Mouse (Mus musculus) liver, embryonic 14.5 days (tissue): Measurements from ENCODE around the gene Zfr2. TPM values are rescaled to one million over a fixed set of nuclear protein-coding genes. Genes with fewer than 3 reads are reported as not detected.

Experiments
- ATAC-seq: fragments of 200-750 bp; cut with Nextera tagmentation; 2 replicates; pipeline ENCODE4 v1.8.0; 2017; ENCODE audit warnings: moderate number of reproducible peaks, mild to moderate bottlenecking, moderate library complexity; ENCODE audit not compliant: insufficient read depth
- DNase-seq, 3 experiments: peaks; one replicate each; pipeline ENCODE4 v3.0.0-alpha.2; 2012 to 2013; ENCODE audit warnings: low read depth in 3 of 3, low spot score in 3 of 3
- H3K27ac ChIP-seq: fragments of 300-500 bp; sonication (generic); 2 replicates; pipeline ENCODE4 v1.5.1; 2014; ENCODE audit warnings: moderate library complexity, mild to moderate bottlenecking, control low read depth, inconsistent platforms
- H3K27me3 ChIP-seq: fragments of 300-500 bp; sonication (generic); 2 replicates; pipeline ENCODE4 v1.6.1; 2014; ENCODE audit warnings: mild to moderate bottlenecking, low read length, moderate library complexity; ENCODE audit not compliant: control insufficient read depth, insufficient read depth
- H3K36me3 ChIP-seq: fragments of 300-500 bp; sonication (generic); replicated peaks from 2 replicates; pipeline ENCODE4 v1.6.1; 2014; ENCODE audit warnings: low read depth; ENCODE audit not compliant: control insufficient read depth, insufficient read depth
- H3K4me1 ChIP-seq, 2 experiments: fragments of 200-500 bp in 1 of 2; fragments of 300-500 bp in 1 of 2; sonication (generic) in 1 of 2; replicated peaks; 2 replicates each; pipeline ENCODE4 v1.6.1; 2012 to 2014; ENCODE audit warnings: antibody characterized with exemption in 1 of 2, inconsistent platforms in 1 of 2, low read length in 1 of 2; ENCODE audit not compliant: control insufficient read depth in 2 of 2, insufficient read depth in 2 of 2
- H3K4me2 ChIP-seq: fragments of 300-500 bp; sonication (generic); 2 replicates; pipeline ENCODE4 v1.6.1; 2014; ENCODE audit warnings: low read depth, mild to moderate bottlenecking, control low read depth, moderate library complexity
- H3K4me3 ChIP-seq, 2 experiments: fragments of 200-500 bp in 1 of 2; fragments of 300-500 bp in 1 of 2; sonication (generic) in 1 of 2; 2 replicates each; pipeline ENCODE4 v1.5.1; 2012 to 2014; ENCODE audit warnings: low read depth in 2 of 2, low read length in 2 of 2, mild to moderate bottlenecking in 2 of 2, control low read depth in 1 of 2, inconsistent platforms in 1 of 2, moderate library complexity in 1 of 2; ENCODE audit not compliant: insufficient read depth in 1 of 2
- H3K9ac ChIP-seq: fragments of 300-500 bp; sonication (generic); replicated peaks from 2 replicates; pipeline ENCODE4 v1.6.1; 2014; ENCODE audit warnings: mild to moderate bottlenecking, control low read depth, moderate library complexity
- H3K9me3 ChIP-seq: fragments of 300-500 bp; sonication (generic); 2 replicates; pipeline ENCODE4 v1.6.1; 2016; ENCODE audit warnings: low read length, mixed read lengths; ENCODE audit not compliant: control insufficient read depth
- CTCF ChIP-seq: IDR thresholded peaks from 2 replicates; pipeline ENCODE4 v1.5.1; 2016; ENCODE audit warnings: antibody characterized with exemption, low read depth, control low read depth
- EP300 ChIP-seq: IDR thresholded peaks from 2 replicates; pipeline ENCODE4 v1.6.1; 2016; ENCODE audit warnings: antibody characterized with exemption, low read depth
- WGBS: fragments of 180-500 bp; shearing (Covaris S2); extraction: QIAGEN DNeasy Blood & Tissue Kit; methylation state at CpG from one replicate; pipeline ENCODE4 v1.1.7; 2014; ENCODE audit not compliant: insufficient replicate concordance; 5-methylcytosine and 5-hydroxymethylcytosine counted together
- polyA plus RNA-seq, 2 experiments: library from polyadenylated mRNA; depleted of rRNA in 1 of 2; stranded (reverse) in 1 of 2; unstranded in 1 of 2; fragments of >200 nt; fragmentation: Nextera tagmentation in 1 of 2; extraction: Ambion mirVana in 1 of 2; gene quantifications; 2 replicates each; pipeline versions ENCODE4 v1.2.1 to v1.2.3; 2012 to 2014

Gene Zfr2
- polyA plus RNA-seq, 2 experiments, result 0.38 to 0.46 TPM

- H3K36me3 ChIP-seq, result peaks cover 4% of the 10 kb centered on the region; the same call in 1 of the 2 replicates
- peak within 1 kb of the TSS; percentile 43 for H3K27ac ChIP-seq
- H3K9ac ChIP-seq, result peak within 1 kb of the TSS; percentile 65
- peak within 1 kb of the TSS; percentile 72 for H3K4me2 ChIP-seq
- peak; percentile 14; the same call in 1 of the 2 replicates for TF ChIP-seq CTCF
- TF ChIP-seq EP300, result no peak
- no peaks in the 10 kb centered on the region for H3K9me3 ChIP-seq
- WGBS, result under 1% methylated on average over 48 of the region's 48 CpGs
- H3K27me3 ChIP-seq, result no peaks in the 10 kb centered on the region
- DNase-seq (peak; percentile 89 to 94 (median 91)), ATAC-seq (peak; percentile 97)
- H3K4me1 ChIP-seq, result peaks cover 4 to 11% of the 10 kb centered on the region in 2 experiments
- peak within 1 kb of the TSS; percentile 76 to 80 for H3K4me3 ChIP-seq
These were observed 33.5 kb downstream of the Zfr2 start, which contains the start of the genes Mrpl54 and Apba3 for GRCm38 (mm10) chr10:81266211-81267105. Gene Mrpl54, minus strand, starts transcription at chr10:81266934. Gene Apba3, plus strand, starts transcription at chr10:81266960.

GRCm38 (mm10) chr10:81268056-81268455 is 35.1 kb downstream of the Zfr2 start:
- TF ChIP-seq CTCF, result no peak
- no peak for TF ChIP-seq EP300
- Histone ChIP-seq H3K27me3 (no peaks in the 10 kb centered on the region), H3K4me2 (peak overlapping the region; percentile 65), H3K36me3 (peaks cover 7% of the 10 kb centered on the region), H3K4me1 (peaks cover 4 to 11% of the 10 kb centered on the region in 2 experiments), H3K9ac (peak overlapping the region; percentile 66), H3K27ac (0 out of 2 replicates have a peak overlapping the region, but pooled peaks have one; percentile 0), H3K9me3 (no peaks in the 10 kb centered on the region), H3K4me3 (peak overlapping the region; percentile 66 to 80)
- WGBS, result 4% methylated on average over 23 of the region's 23 CpGs
- peak; percentile 72 to 73 (median 73) for DNase-seq
- peak; percentile 30; the same call in 1 of the 2 replicates for ATAC-seq

GRCm38 (mm10) chr10:81268643-81269412 is 35.9 kb downstream of the Zfr2 start:
- H3K27ac ChIP-seq, result no peak overlapping the region
- peak overlapping the region; percentile 66 to 80 for H3K4me3 ChIP-seq
- no peaks in the 10 kb centered on the region for H3K27me3 ChIP-seq
- H3K4me1 ChIP-seq, result peaks cover 4 to 11% of the 10 kb centered on the region in 2 experiments
- DNase-seq (no peak), ATAC-seq (no peak)
- TF ChIP-seq CTCF (no peak), EP300 (no peak)
- peaks cover 7% of the 10 kb centered on the region for H3K36me3 ChIP-seq
- WGBS, result 67% methylated on average over 16 of the region's 16 CpGs
- H3K9ac ChIP-seq, result peak overlapping the region; percentile 66
- peak overlapping the region; percentile 65 for H3K4me2 ChIP-seq
- no peaks in the 10 kb centered on the region for H3K9me3 ChIP-seq

- no peak for TF ChIP-seq EP300
- TF ChIP-seq CTCF, result no peak
- WGBS, result 84% methylated on average over 21 of the region's 21 CpGs
- Histone ChIP-seq H3K9me3 (no peaks in the 10 kb centered on the region), H3K27ac (no peak overlapping the region), H3K9ac (no peak overlapping the region), H3K4me3 (no peak overlapping the region), H3K36me3 (peaks cover 3% of the 10 kb centered on the region), H3K27me3 (no peaks in the 10 kb centered on the region), H3K4me1 (peaks cover 0 to 4% of the 10 kb centered on the region in 2 experiments; a peak in 2 of 4 replicates), H3K4me2 (no peak overlapping the region)
- DNase-seq (no peak), ATAC-seq (no peak)
These were observed 39.4 kb downstream of the Zfr2 start for GRCm38 (mm10) chr10:81272356-81272755.
